Mouse (Mus musculus) kidney, embryonic 14.5 days (tissue): ENCODE data around the gene Dpysl4. TPM values are rescaled to one million over a fixed set of nuclear protein-coding genes. Genes with fewer than 3 reads are reported as not detected.

Source experiments
- ATAC-seq: fragments of 200-750 bp; cut with Nextera tagmentation; 2 replicates; pipeline ENCODE4 v1.8.0; 2017; ENCODE audit warnings: moderate number of reproducible peaks, mild to moderate bottlenecking, moderate TSS enrichment, moderate library complexity; ENCODE audit not compliant: low FRiP score, low TSS enrichment
- H3K27ac ChIP-seq: fragments of 300-500 bp; sonication (generic); 2 replicates; pipeline ENCODE4 v1.5.1; 2014; ENCODE audit warnings: low read depth, mild to moderate bottlenecking, low read length, moderate library complexity, mixed read lengths
- H3K27me3 ChIP-seq: fragments of 300-500 bp; sonication (generic); 2 replicates; pipeline ENCODE4 v1.6.1; 2014; ENCODE audit warnings: mild to moderate bottlenecking, low read length; ENCODE audit not compliant: control insufficient read depth, insufficient read depth
- H3K36me3 ChIP-seq: fragments of 300-500 bp; sonication (generic); 2 replicates; pipeline ENCODE4 v1.6.1; 2014; ENCODE audit warnings: low read length, mixed read lengths; ENCODE audit not compliant: control insufficient read depth, insufficient read depth
- H3K4me1 ChIP-seq: fragments of 300-500 bp; sonication (generic); 2 replicates; pipeline ENCODE4 v1.6.1; 2014; ENCODE audit warnings: low read length, mixed read lengths; ENCODE audit not compliant: control insufficient read depth, insufficient read depth
- H3K4me2 ChIP-seq: fragments of 300-500 bp; sonication (generic); replicated peaks from 2 replicates; pipeline ENCODE4 v1.6.1; 2014; ENCODE audit warnings: low read depth, mild to moderate bottlenecking, low read length
- H3K4me3 ChIP-seq: fragments of 300-500 bp; sonication (generic); 2 replicates; pipeline ENCODE4 v1.5.1; 2014; ENCODE audit warnings: mild to moderate bottlenecking, low read length
- H3K9ac ChIP-seq: fragments of 300-500 bp; sonication (generic); 2 replicates; pipeline ENCODE4 v1.6.1; 2014; ENCODE audit warnings: low read depth, mild to moderate bottlenecking, low read length, moderate library complexity
- H3K9me3 ChIP-seq: fragments of 300-500 bp; sonication (generic); 2 replicates; pipeline ENCODE4 v1.6.1; 2016; ENCODE audit warnings: low read length; ENCODE audit not compliant: control insufficient read depth
- WGBS: fragments of 180-500 bp; shearing (Covaris S2); extraction: QIAGEN DNeasy Blood & Tissue Kit; methylation state at CpG from one replicate; pipeline ENCODE4 v1.1.7; 2014; 5-methylcytosine and 5-hydroxymethylcytosine counted together
- polyA plus RNA-seq: library from polyadenylated mRNA; unstranded; fragments of >200 nt; fragmentation: Nextera tagmentation; extraction: Ambion mirVana; gene quantifications from 2 replicates; pipeline ENCODE4 v1.2.1, GENCODE M21; 2014

Gene Dpysl4
- polyA plus RNA-seq = 17.5 and 21.6 TPM in 2 replicates

GRCm38 (mm10) chr7:139085629-139086194, at the start of gene Dpysl4:
Dpysl4 (plus strand) TSS chr7:139086001.
- H3K4me2 ChIP-seq = peak within 1 kb of the TSS; percentile 89
- peak; percentile 81 for ATAC-seq
- no peaks in the 10 kb centered on the region for H3K9me3 ChIP-seq
- 6% methylated on average over 32 of the region's 32 CpGs for WGBS
- peak within 1 kb of the TSS; percentile 63 for H3K4me3 ChIP-seq
- no peaks in the 10 kb centered on the region for H3K4me1 ChIP-seq
- no peaks in the 10 kb centered on the region; the same call in 1 of the 2 replicates for H3K36me3 ChIP-seq
- H3K9ac ChIP-seq = peak within 1 kb of the TSS; percentile 69
- peaks cover 16% of the 10 kb centered on the region for H3K27me3 ChIP-seq
- H3K27ac ChIP-seq = no peak within 1 kb of the TSS

GRCm38 (mm10) chr7:139063406-139063805, 22.4 kb upstream of the Dpysl4 start:
- ATAC-seq = no peak
- Histone ChIP-seq H3K36me3 (no peaks in the 10 kb centered on the region), H3K4me2 (no peak overlapping the region), H3K27me3 (no peaks in the 10 kb centered on the region), H3K4me1 (no peaks in the 10 kb centered on the region), H3K9ac (no peak overlapping the region), H3K27ac (no peak overlapping the region), H3K9me3 (no peaks in the 10 kb centered on the region), H3K4me3 (no peak overlapping the region)
- WGBS = 60% methylated on average over 4 of the region's 4 CpGs

- Histone ChIP-seq H3K4me1 (no peaks in the 10 kb centered on the region), H3K9ac (no peak overlapping the region), H3K27me3 (no peaks in the 10 kb centered on the region), H3K36me3 (no peaks in the 10 kb centered on the region), H3K9me3 (no peaks in the 10 kb centered on the region), H3K4me2 (no peak overlapping the region), H3K27ac (no peak overlapping the region), H3K4me3 (no peak overlapping the region)
- peak; percentile 74; the same call in 1 of the 2 replicates for ATAC-seq
- 2% methylated on average over 2 of the region's 2 CpGs for WGBS
Observed at GRCm38 (mm10) chr7:139068182-139068623, 17.6 kb upstream of the Dpysl4 start.

DNA sequence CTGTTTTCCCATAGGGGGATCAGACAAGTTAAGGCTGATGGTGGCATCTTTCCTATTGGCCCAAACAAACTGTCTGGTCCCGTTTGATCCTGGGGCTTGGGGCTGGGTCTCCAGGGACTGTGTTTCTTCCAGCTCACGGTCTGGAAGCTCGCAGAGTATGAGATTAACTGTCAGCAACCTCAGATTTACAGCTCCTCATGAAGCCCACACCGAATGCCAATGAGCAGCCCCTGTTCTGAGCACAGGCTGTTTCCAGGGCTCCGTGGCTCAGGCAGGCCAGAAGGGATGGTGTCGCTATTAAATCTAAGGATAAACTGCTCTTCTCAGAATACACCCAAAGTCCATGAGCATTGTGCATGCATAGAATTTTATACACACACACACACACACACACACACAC, 11.6 kb upstream of the Dpysl4 start:
- H3K9me3 ChIP-seq = no peaks in the 10 kb centered on the region
- 19% methylated on average over 6 of the region's 6 CpGs for WGBS

GRCm38 (mm10) chr7:139075054-139075794, 10.6 kb upstream of the Dpysl4 start:
- Histone ChIP-seq H3K9ac (no peak overlapping the region), H3K36me3 (no peaks in the 10 kb centered on the region), H3K4me3 (no peak overlapping the region), H3K9me3 (no peaks in the 10 kb centered on the region), H3K27ac (no peak overlapping the region), H3K4me2 (no peak overlapping the region), H3K27me3 (no peaks in the 10 kb centered on the region), H3K4me1 (peaks cover 38% of the 10 kb centered on the region)
- WGBS = 34% methylated on average over 14 of the region's 14 CpGs
- ATAC-seq = no peak

More for the DNA sequence above, 11.6 kb upstream of the Dpysl4 start:
- Histone ChIP-seq H3K9ac (no peak overlapping the region), H3K4me3 (no peak overlapping the region), H3K36me3 (no peaks in the 10 kb centered on the region), H3K27me3 (no peaks in the 10 kb centered on the region), H3K4me2 (no peak overlapping the region), H3K4me1 (peaks cover 38% of the 10 kb centered on the region), H3K27ac (no peak overlapping the region)
- ATAC-seq = no peak

- no peak overlapping the region for H3K4me2 ChIP-seq
- ATAC-seq = peak; percentile 14; the same call in 1 of the 2 replicates
- H3K36me3 ChIP-seq = no peaks in the 10 kb centered on the region
- 16% methylated on average over 7 of the region's 7 CpGs for WGBS
- peaks cover 38% of the 10 kb centered on the region for H3K4me1 ChIP-seq
- no peaks in the 10 kb centered on the region for H3K27me3 ChIP-seq
- peak overlapping the region; percentile 55; the same call in 1 of the 2 replicates for H3K27ac ChIP-seq
- H3K9me3 ChIP-seq = no peaks in the 10 kb centered on the region
- no peak overlapping the region for H3K9ac ChIP-seq
- no peak overlapping the region for H3K4me3 ChIP-seq
Observed at GRCm38 (mm10) chr7:139077283-139077682, 8.5 kb upstream of the Dpysl4 start.

GRCm38 (mm10) chr7:139078181-139078580, 7.6 kb upstream of the Dpysl4 start:
- no peak for ATAC-seq
- H3K36me3 ChIP-seq = no peaks in the 10 kb centered on the region
- H3K4me1 ChIP-seq = peaks cover 38% of the 10 kb centered on the region
- H3K4me3 ChIP-seq = no peak overlapping the region
- no peak overlapping the region; the same call in 1 of the 2 replicates for H3K9ac ChIP-seq
- H3K4me2 ChIP-seq = no peak overlapping the region
- H3K27ac ChIP-seq = no peak overlapping the region; the same call in 1 of the 2 replicates
- no peaks in the 10 kb centered on the region for H3K9me3 ChIP-seq
- 33% methylated on average over 6 of the region's 6 CpGs for WGBS
- H3K27me3 ChIP-seq = no peaks in the 10 kb centered on the region

- no peaks in the 10 kb centered on the region for H3K9me3 ChIP-seq
- no peaks in the 10 kb centered on the region for H3K27me3 ChIP-seq
- ATAC-seq = no peak
- H3K4me3 ChIP-seq = no peak overlapping the region
- H3K27ac ChIP-seq = no peak overlapping the region
- no peak overlapping the region for H3K4me2 ChIP-seq
- peaks cover 38% of the 10 kb centered on the region for H3K4me1 ChIP-seq
- no peak overlapping the region for H3K9ac ChIP-seq
- WGBS = 71% methylated on average over 7 of the region's 7 CpGs
- H3K36me3 ChIP-seq = no peaks in the 10 kb centered on the region
Observed at GRCm38 (mm10) chr7:139079141-139079540, 6.7 kb upstream of the Dpysl4 start.

GRCm38 (mm10) chr7:139080714-139081113, 5.1 kb upstream of the Dpysl4 start:
- Histone ChIP-seq H3K27ac (no peak overlapping the region), H3K9ac (no peak overlapping the region), H3K4me1 (peaks cover 31% of the 10 kb centered on the region), H3K4me2 (no peak overlapping the region), H3K27me3 (no peaks in the 10 kb centered on the region; the same call in 1 of the 2 replicates), H3K9me3 (no peaks in the 10 kb centered on the region), H3K36me3 (no peaks in the 10 kb centered on the region), H3K4me3 (no peak overlapping the region)
- no peak for ATAC-seq
- WGBS = 71% methylated on average over 4 of the region's 4 CpGs
